In genomic region chr3:86714446-86714845, GRCm38 (mm10) we compare ENCODE assay signal across 19 mouse cellular contexts.
DNase-seq lines count a peak whose midpoint lies in the region; ATAC-seq lines count a peak whose summit lies in the region.
"Had no signal": no experiment of that assay in that cellular context is flagged by ENCODE, and none has a peak within 500 bp of the region (broad histone marks: within the 10 kb centered on the region; RNA-seq: fewer than 3 reads in every experiment).

No protein-coding gene starts in this region.

- no peaks in the 10 kb centered on the region for H3K36me3 ChIP-seq in embryonic facial prominence, embryonic 10.5 days (replicated peaks)
- no peaks in the 10 kb centered on the region for H3K36me3 ChIP-seq in embryonic facial prominence, embryonic 11.5 days (replicated peaks; ENCODE audit: control insufficient read depth, insufficient read depth, low read depth, low read length)
- no peaks in the 10 kb centered on the region for H3K36me3 ChIP-seq in intestine, embryonic 14.5 days (ENCODE audit: control insufficient read depth, insufficient read depth, low read length)
- H3K36me3 ChIP-seq in limb, embryonic 10.5 days = no peaks in the 10 kb centered on the region
- H3K36me3 ChIP-seq: forebrain, embryonic 12.5 days; heart, embryonic 12.5 days; hindbrain, embryonic 10.5 days had no signal

- DNase-seq in embryonic facial prominence, embryonic 10.5 days (ENCODE audit: low spot score) = no peak
- no peak for DNase-seq in embryonic facial prominence, embryonic 11.5 days (ENCODE audit: low spot score)
- DNase-seq in intestine, embryonic 14.5 days (ENCODE audit: low spot score) = no peak
- no peak for DNase-seq in limb, embryonic 10.5 days (ENCODE audit: low spot score)
- DNase-seq in kidney, postnatal 10 days = no peak
- DNase-seq in kidney, adult 9 months = no peak
- no peak for DNase-seq in spleen, adult 18-20 months
- DNase-seq in layer of hippocampus, postnatal 25 days (ENCODE audit: extremely low spot score in 1 of 2, low spot score in 1 of 2) = no peak
- DNase-seq: adrenal gland, adult 2 months; adrenal gland, postnatal 25 days; cerebellum, adult 8-10 months; cerebellum, postnatal 14 days; embryo, embryonic 11 days; gastrocnemius, postnatal 10 days; heart, adult 2 months had no signal

- H3K9ac ChIP-seq in embryonic facial prominence, embryonic 11.5 days (replicated peaks; ENCODE audit: low read length) = no peak overlapping the region
- H3K9ac ChIP-seq in intestine, embryonic 14.5 days (ENCODE audit: low read length) = no peak overlapping the region
- H3K9ac ChIP-seq: forebrain, embryonic 12.5 days; heart, embryonic 12.5 days had no signal

- no peaks in the 10 kb centered on the region for H3K9me3 ChIP-seq in embryonic facial prominence, embryonic 10.5 days
- H3K9me3 ChIP-seq in embryonic facial prominence, embryonic 11.5 days (replicated peaks; ENCODE audit: control insufficient read depth, low read length) = no peaks in the 10 kb centered on the region
- no peaks in the 10 kb centered on the region for H3K9me3 ChIP-seq in intestine, embryonic 14.5 days (ENCODE audit: control insufficient read depth, low read length)
- no peaks in the 10 kb centered on the region for H3K9me3 ChIP-seq in limb, embryonic 10.5 days (replicated peaks)
- H3K9me3 ChIP-seq: forebrain, embryonic 12.5 days; heart, embryonic 12.5 days; hindbrain, embryonic 10.5 days had no signal

- H3K4me1 ChIP-seq in embryonic facial prominence, embryonic 10.5 days = peaks cover 31% of the 10 kb centered on the region
- no peaks in the 10 kb centered on the region; the same call in 1 of the 2 replicates for H3K4me1 ChIP-seq in embryonic facial prominence, embryonic 11.5 days (ENCODE audit: control insufficient read depth, insufficient read depth, low read length)
- peaks cover 40% of the 10 kb centered on the region for H3K4me1 ChIP-seq in intestine, embryonic 14.5 days (replicated peaks; ENCODE audit: control insufficient read depth, insufficient read depth, low read length)
- peaks cover 43% of the 10 kb centered on the region for H3K4me1 ChIP-seq in limb, embryonic 10.5 days

- H3K4me3 ChIP-seq in embryonic facial prominence, embryonic 10.5 days = no peak overlapping the region
- no peak overlapping the region for H3K4me3 ChIP-seq in embryonic facial prominence, embryonic 11.5 days (ENCODE audit: low read depth, low read length)
- H3K4me3 ChIP-seq in intestine, embryonic 14.5 days (ENCODE audit: low read depth, low read length) = no peak overlapping the region
- H3K4me3 ChIP-seq in limb, embryonic 10.5 days = no peak overlapping the region
- H3K4me3 ChIP-seq: forebrain, embryonic 12.5 days; heart, adult 2 months; heart, embryonic 12.5 days; hindbrain, embryonic 10.5 days had no signal

- peak overlapping the region; percentile 54; the same call in 1 of the 2 replicates for H3K27ac ChIP-seq in embryonic facial prominence, embryonic 10.5 days (replicated peaks)
- 0 out of 2 replicates have a peak overlapping the region, but pooled peaks have one; percentile 13 for H3K27ac ChIP-seq in embryonic facial prominence, embryonic 11.5 days (replicated peaks; ENCODE audit: low read depth, low read length)
- peak overlapping the region; percentile 69 for H3K27ac ChIP-seq in intestine, embryonic 14.5 days (ENCODE audit: low read depth)
- H3K27ac ChIP-seq in limb, embryonic 10.5 days = 0 out of 2 replicates have a peak overlapping the region, but pooled peaks have one; percentile 37
- H3K27ac ChIP-seq: forebrain, embryonic 12.5 days; heart, adult 2 months; hindbrain, embryonic 10.5 days had no signal

- no peak for ATAC-seq in embryonic facial prominence, embryonic 11.5 days (replicated peaks; ENCODE audit: insufficient number of reproducible peaks, low FRiP score, low TSS enrichment, low read depth)
- no peak for ATAC-seq in intestine, embryonic 14.5 days (replicated peaks; ENCODE audit: low FRiP score, low TSS enrichment, low read depth)
- ATAC-seq: forebrain, embryonic 16.5 days had no signal

- no peak overlapping the region for H3K4me2 ChIP-seq in embryonic facial prominence, embryonic 11.5 days (ENCODE audit: low read depth, low read length)
- no peak overlapping the region for H3K4me2 ChIP-seq in intestine, embryonic 14.5 days (ENCODE audit: low read length)
- H3K4me2 ChIP-seq: forebrain, embryonic 12.5 days; heart, embryonic 12.5 days had no signal

- no peaks in the 10 kb centered on the region; the same call in 1 of the 2 replicates for H3K27me3 ChIP-seq in embryonic facial prominence, embryonic 10.5 days (replicated peaks; ENCODE audit: low read depth, poor library complexity, severe bottlenecking)
- H3K27me3 ChIP-seq in embryonic facial prominence, embryonic 11.5 days (ENCODE audit: control insufficient read depth, insufficient read depth, low read length) = no peaks in the 10 kb centered on the region
- no peaks in the 10 kb centered on the region for H3K27me3 ChIP-seq in intestine, embryonic 14.5 days (replicated peaks; ENCODE audit: control insufficient read depth, insufficient read depth, low read length)
- H3K27me3 ChIP-seq in limb, embryonic 10.5 days (ENCODE audit: low read depth, poor library complexity, severe bottlenecking) = no peaks in the 10 kb centered on the region
- H3K27me3 ChIP-seq: heart, embryonic 12.5 days had no signal

- 76% methylated on average over 2 of the region's 2 CpGs for WGBS in embryonic facial prominence, embryonic 10.5 days
- WGBS in embryonic facial prominence, embryonic 11.5 days = 68% methylated on average over 2 of the region's 2 CpGs
- 39% methylated on average over 2 of the region's 2 CpGs for WGBS in intestine, embryonic 14.5 days
- 67% methylated on average over 2 of the region's 2 CpGs for WGBS in limb, embryonic 10.5 days

Comparison
In these comparisons a context has a peak if more than half of its experiments do, and no peak if none do; other contexts are left out.
1. H3K27ac ChIP-seq: peak in every context shown above with its lines; median percentile 69 in intestine, embryonic 14.5 days; 54 in embryonic facial prominence, embryonic 10.5 days; 37 in limb, embryonic 10.5 days; 13 in embryonic facial prominence, embryonic 11.5 days.